Mouse (Mus musculus) stomach, embryonic 15.5 days (tissue): ENCODE data around the gene Cysrt1. TPM values are rescaled to one million over a fixed set of nuclear protein-coding genes. Genes with fewer than 3 reads are reported as not detected.

ENCODE experiments used
- ATAC-seq: fragments of 200-750 bp; cut with Nextera tagmentation; 2 replicates; pipeline ENCODE4 v1.8.0; 2017; ENCODE audit warnings: low read depth, moderate number of reproducible peaks, moderate TSS enrichment; ENCODE audit not compliant: insufficient read depth, low FRiP score
- H3K27ac ChIP-seq: fragments of 300-500 bp; sonication (generic); 2 replicates; pipeline ENCODE4 v1.5.1; 2015; ENCODE audit warnings: mild to moderate bottlenecking, inconsistent platforms
- H3K27me3 ChIP-seq: fragments of 300-500 bp; sonication (generic); replicated peaks from 2 replicates; pipeline ENCODE4 v1.6.1; 2015; ENCODE audit warnings: inconsistent platforms
- H3K36me3 ChIP-seq: fragments of 300-500 bp; sonication (generic); 2 replicates; pipeline ENCODE4 v1.6.1; 2015; ENCODE audit warnings: inconsistent platforms
- H3K4me1 ChIP-seq: fragments of 300-500 bp; sonication (generic); 2 replicates; pipeline ENCODE4 v1.6.1; 2015; ENCODE audit warnings: inconsistent platforms
- H3K4me2 ChIP-seq: fragments of 300-500 bp; sonication (generic); 2 replicates; pipeline ENCODE4 v1.6.1; 2015; ENCODE audit warnings: mild to moderate bottlenecking, inconsistent platforms
- H3K4me3 ChIP-seq: fragments of 300-500 bp; sonication (generic); replicated peaks from 2 replicates; pipeline ENCODE4 v1.5.1; 2015; ENCODE audit warnings: inconsistent platforms
- H3K9ac ChIP-seq: fragments of 300-500 bp; sonication (generic); 2 replicates; pipeline ENCODE4 v1.6.1; 2015; ENCODE audit warnings: inconsistent platforms
- H3K9me3 ChIP-seq: fragments of 300-500 bp; sonication (generic); 2 replicates; pipeline ENCODE4 v1.6.1; 2016; ENCODE audit warnings: inconsistent platforms
- WGBS: fragments of 180-500 bp; shearing (Covaris S2); methylation state at CpG from one replicate; pipeline ENCODE4 v1.1.7; 2015; 5-methylcytosine and 5-hydroxymethylcytosine counted together
- polyA plus RNA-seq: library from polyadenylated mRNA; unstranded; fragments of >200 nt; fragmentation: Nextera tagmentation; extraction: Ambion mirVana; gene quantifications from 2 replicates; pipeline ENCODE4 v1.2.1, GENCODE M21; 2015

Gene Cysrt1
- polyA plus RNA-seq, 1 experiment from 2014 or later, result 22.2 TPM

DNA sequence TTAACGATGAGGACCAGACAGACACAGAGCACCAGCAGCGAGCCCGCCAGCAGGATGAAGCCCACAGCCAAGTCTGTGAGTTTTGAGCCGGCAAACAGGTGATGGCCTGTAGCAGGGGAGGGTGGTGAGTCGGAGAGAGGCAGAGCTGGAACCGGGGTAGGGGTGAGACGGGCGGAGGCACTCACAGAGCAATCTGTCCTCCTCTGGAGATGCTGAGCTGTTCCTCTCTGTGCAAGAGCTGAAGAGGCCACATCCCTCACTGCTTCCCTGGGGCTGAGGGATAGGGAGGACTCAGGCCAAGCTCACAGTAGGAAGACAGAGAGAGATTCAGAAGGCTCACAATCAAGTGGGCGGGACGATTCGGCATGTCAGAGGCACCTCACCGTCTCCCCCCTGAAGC lies 11.2 kb downstream of the Cysrt1 start:
- no peaks in the 10 kb centered on the region for H3K9me3 ChIP-seq
- no peak overlapping the region for H3K4me2 ChIP-seq
- no peak for ATAC-seq
- H3K4me3 ChIP-seq, result no peak overlapping the region
- H3K36me3 ChIP-seq, result no peaks in the 10 kb centered on the region
- H3K27me3 ChIP-seq, result no peaks in the 10 kb centered on the region
- 55% methylated on average over 12 of the region's 12 CpGs for WGBS
- H3K27ac ChIP-seq, result no peak overlapping the region
- no peak overlapping the region for H3K9ac ChIP-seq
- peaks cover 4% of the 10 kb centered on the region; the same call in 1 of the 2 replicates for H3K4me1 ChIP-seq

DNA sequence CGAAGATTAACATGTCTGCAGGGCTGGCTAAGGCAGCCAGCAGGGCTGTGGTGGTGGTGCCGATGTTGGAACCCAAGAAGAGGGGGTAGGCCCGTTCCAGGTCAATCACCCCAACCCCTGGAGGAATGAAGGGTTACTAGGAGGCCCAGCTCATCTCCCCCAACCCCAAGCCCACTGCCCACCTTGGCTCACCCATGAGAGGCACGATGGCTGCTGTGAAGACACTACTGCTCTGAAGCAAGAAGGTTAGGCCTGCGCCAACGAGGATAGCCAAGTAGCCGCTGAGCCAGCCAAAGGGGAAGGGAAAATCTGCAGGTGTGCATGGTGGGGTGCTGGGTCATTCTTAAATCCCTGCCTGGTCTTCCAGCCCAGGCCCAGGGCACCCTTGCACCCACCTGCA lies 11.7 kb downstream of the Cysrt1 start:
- Histone ChIP-seq H3K9ac (no peak overlapping the region), H3K4me2 (no peak overlapping the region), H3K27ac (no peak overlapping the region), H3K36me3 (no peaks in the 10 kb centered on the region), H3K4me1 (peaks cover 7% of the 10 kb centered on the region), H3K9me3 (no peaks in the 10 kb centered on the region), H3K27me3 (no peaks in the 10 kb centered on the region), H3K4me3 (no peak overlapping the region)
- no peak for ATAC-seq
- 89% methylated on average over 7 of the region's 7 CpGs for WGBS

- Histone ChIP-seq H3K4me2 (no peak overlapping the region), H3K27me3 (no peaks in the 10 kb centered on the region), H3K4me3 (no peak overlapping the region), H3K36me3 (no peaks in the 10 kb centered on the region), H3K9ac (no peak overlapping the region), H3K9me3 (no peaks in the 10 kb centered on the region), H3K4me1 (peaks cover 8% of the 10 kb centered on the region), H3K27ac (no peak overlapping the region)
- WGBS, result 79% methylated on average over 5 of the region's 5 CpGs
- ATAC-seq, result no peak
Measured at GRCm38 (mm10) chr2:25229582-25229981, 12.7 kb downstream of the Cysrt1 start.

DNA sequence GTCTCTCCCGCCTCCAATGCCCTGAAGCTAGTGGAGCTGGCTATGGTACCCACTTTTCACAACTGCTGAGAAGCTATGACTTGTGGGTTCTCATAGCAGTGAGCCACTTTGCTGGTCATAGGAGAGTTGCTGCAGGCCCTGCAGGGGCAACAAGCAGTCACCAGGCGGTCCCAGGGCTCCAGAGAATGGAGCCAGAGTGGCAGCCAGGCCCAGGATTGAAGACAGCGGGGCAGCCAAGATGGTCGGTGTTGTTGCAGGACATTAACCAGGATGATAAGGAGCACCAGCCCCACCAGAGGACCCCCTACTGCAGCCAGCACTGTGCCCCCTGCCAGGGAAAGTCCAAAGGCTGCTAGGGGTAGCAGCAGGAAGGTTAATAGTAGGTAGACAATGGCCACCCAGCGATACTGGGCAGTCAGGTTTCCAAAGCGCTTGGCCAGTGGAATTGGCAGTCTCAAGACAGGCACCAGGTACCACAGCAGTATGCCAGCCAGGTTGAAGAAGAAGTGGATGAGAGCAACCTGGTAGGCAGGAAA lies 13.2 kb downstream of the Cysrt1 start:
- Histone ChIP-seq H3K9me3 (no peaks in the 10 kb centered on the region), H3K27me3 (no peaks in the 10 kb centered on the region), H3K4me1 (peaks cover 8% of the 10 kb centered on the region), H3K36me3 (no peaks in the 10 kb centered on the region), H3K27ac (peak overlapping the region; percentile 75; the same call in 1 of the 2 replicates), H3K4me3 (no peak overlapping the region), H3K9ac (no peak overlapping the region; the same call in 1 of the 2 replicates), H3K4me2 (peak overlapping the region; percentile 48)
- ATAC-seq, result no peak
- WGBS, result 70% methylated on average over 6 of the region's 6 CpGs

DNA sequence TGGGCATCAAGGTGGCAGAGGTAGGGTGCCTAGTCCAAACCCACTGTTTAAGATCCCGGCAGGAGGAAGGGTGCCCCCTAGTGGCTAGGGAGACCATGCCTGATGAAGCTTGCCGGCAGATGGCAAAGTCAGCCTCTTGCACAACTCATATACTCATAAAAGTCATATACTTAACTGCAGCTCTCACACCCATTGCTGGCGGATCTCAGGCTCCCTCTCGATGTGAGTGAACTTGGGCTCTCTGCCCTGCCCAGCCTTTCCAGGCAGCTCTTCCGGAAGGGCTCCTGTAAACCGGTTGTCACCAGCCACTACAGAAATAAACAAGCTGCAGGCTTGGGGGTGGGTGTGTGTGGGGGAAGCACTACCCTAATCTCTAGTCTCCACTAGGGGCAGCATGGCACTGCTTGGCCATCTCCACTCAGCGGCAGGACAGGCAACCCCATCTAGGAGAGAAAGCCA lies 13.8 kb downstream of the Cysrt1 start:
- peaks cover 12% of the 10 kb centered on the region for H3K4me1 ChIP-seq
- H3K9ac ChIP-seq, result no peak overlapping the region; the same call in 1 of the 2 replicates
- H3K4me3 ChIP-seq, result peak overlapping the region; percentile 26; the same call in 1 of the 2 replicates
- no peaks in the 10 kb centered on the region for H3K27me3 ChIP-seq
- peak overlapping the region; percentile 75; the same call in 1 of the 2 replicates for H3K27ac ChIP-seq
- peak overlapping the region; percentile 48 for H3K4me2 ChIP-seq
- H3K36me3 ChIP-seq, result no peaks in the 10 kb centered on the region
- WGBS, result under 1% methylated on average over 7 of the region's 7 CpGs
- H3K9me3 ChIP-seq, result no peaks in the 10 kb centered on the region
- 0 out of 2 replicates have a peak, but pooled peaks have one; percentile 2 for ATAC-seq

DNA sequence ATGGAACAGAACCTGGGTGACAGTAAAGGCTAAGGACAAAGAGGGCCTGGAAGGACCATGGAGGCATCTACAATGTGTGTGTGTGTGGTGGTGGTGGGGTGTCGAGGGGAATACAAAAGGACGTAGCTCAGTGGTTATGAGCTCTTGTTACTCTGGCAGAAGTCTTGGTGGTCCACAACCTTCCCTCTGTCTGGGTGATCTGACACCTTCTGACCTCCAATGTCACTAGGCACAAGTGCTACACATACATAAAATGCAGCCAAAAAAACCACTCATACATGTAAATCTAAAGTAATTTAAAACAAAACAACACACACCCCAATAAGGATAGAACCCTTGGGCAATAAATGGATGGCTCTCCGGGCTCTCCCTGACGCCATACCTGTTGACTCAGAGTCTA lies 14.8 kb downstream of the Cysrt1 start:
- H3K27ac ChIP-seq, result no peak overlapping the region
- 91% methylated on average over 4 of the region's 4 CpGs for WGBS

GRCm38 (mm10) chr2:25226864-25227263 lies 15.4 kb downstream of the Cysrt1 start:
- no peak overlapping the region for H3K4me2 ChIP-seq
- H3K9ac ChIP-seq, result no peak overlapping the region
- H3K36me3 ChIP-seq, result no peaks in the 10 kb centered on the region
- H3K4me1 ChIP-seq, result peaks cover 16% of the 10 kb centered on the region
- H3K27me3 ChIP-seq, result no peaks in the 10 kb centered on the region
- H3K27ac ChIP-seq, result no peak overlapping the region
- no peak overlapping the region for H3K4me3 ChIP-seq
- no peaks in the 10 kb centered on the region for H3K9me3 ChIP-seq
- 81% methylated on average over 5 of the region's 5 CpGs for WGBS
- no peak for ATAC-seq

More for the DNA sequence above, 14.8 kb downstream of the Cysrt1 start:
- Histone ChIP-seq H3K4me1 (peaks cover 16% of the 10 kb centered on the region), H3K9me3 (no peaks in the 10 kb centered on the region), H3K27me3 (no peaks in the 10 kb centered on the region), H3K9ac (no peak overlapping the region), H3K36me3 (no peaks in the 10 kb centered on the region), H3K4me3 (no peak overlapping the region), H3K4me2 (no peak overlapping the region)
- no peak for ATAC-seq

DNA sequence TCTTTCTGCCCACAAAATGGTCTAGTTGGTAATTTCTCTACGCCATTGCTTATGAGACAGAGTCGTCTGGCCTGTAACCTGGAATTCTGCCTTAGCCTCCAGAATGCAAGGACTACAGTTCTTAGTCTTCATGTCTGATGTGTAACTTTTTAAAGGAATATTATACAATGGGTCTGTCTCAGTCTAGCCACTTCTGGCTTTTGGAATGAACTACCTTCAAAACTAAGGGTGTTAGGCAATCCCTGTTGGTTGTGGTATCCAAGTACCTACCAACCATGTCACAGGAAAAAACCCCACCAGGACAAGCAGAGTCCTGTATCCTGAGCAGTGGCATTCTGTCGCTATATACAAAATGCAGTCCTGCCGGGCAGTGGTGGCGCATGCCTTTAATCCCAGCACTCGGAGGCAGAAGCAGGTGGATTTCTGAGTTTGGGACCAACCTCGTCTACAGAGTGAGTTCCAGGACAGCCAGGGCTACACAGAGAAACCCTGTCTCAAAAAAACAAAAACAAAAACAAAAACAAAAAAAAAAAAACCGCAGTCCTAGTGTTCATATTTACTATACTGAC lies 16.4 kb downstream of the Cysrt1 start:
- Histone ChIP-seq H3K4me1 (peaks cover 16% of the 10 kb centered on the region), H3K9me3 (no peaks in the 10 kb centered on the region), H3K4me2 (peak overlapping the region; percentile 51), H3K9ac (no peak overlapping the region), H3K4me3 (peak overlapping the region; percentile 54), H3K27ac (peak overlapping the region; percentile 99), H3K27me3 (no peaks in the 10 kb centered on the region), H3K36me3 (no peaks in the 10 kb centered on the region)
- no peak for ATAC-seq
- 74% methylated on average over 8 of the region's 8 CpGs for WGBS

DNA sequence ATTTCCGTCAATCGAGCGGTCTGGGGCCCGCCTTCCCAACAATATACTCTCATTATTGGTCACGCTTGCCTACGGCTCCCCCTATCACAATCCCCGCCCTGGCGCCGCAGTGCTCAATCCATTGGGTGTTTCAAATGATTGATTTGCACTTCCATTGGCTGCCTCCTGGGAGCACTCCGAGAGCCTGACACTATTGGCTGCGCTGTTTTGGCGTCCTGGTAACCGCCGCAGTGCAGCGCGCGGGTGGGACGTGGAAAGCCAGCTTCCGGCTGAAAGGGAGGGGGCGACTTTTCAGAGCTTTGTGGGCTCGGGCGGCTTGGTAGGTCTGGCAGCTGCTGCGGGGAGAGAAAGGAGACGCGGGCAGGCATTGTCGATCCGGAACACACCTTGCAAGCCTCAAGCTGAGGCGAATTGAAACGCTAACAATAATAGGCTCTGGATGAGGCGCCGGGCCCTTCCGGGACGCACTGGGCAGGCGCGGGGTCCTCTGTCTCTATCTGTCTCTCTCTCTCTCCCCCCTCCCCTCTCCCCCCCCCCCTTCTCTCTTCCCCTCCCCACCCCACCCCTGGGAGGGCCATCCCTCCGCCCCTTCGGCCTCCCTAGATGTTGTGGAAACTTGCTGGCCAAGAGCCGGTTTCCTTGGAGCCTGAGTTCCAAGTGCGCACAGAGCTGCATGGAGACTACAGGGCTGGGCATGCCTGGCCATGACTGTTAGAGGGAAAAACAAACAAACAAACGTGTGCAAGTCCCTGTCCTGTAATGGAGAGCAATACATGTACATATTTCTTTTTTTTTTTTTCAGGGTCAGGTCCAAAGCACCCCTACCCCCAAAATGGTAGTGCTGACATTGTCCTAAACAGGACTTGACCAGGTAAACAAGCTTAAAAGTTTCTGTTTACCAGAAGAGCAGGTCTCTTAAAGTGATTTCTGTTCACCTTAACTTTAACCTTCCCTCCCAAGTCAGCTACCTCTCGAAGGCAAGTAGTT lies 17.2 kb downstream of the Cysrt1 start:
- Histone ChIP-seq H3K27ac (peak overlapping the region; percentile 99), H3K4me2 (peak overlapping the region; percentile 51), H3K9ac (no peak overlapping the region), H3K4me1 (peaks cover 16% of the 10 kb centered on the region), H3K36me3 (no peaks in the 10 kb centered on the region), H3K4me3 (peak overlapping the region; percentile 93), H3K27me3 (no peaks in the 10 kb centered on the region), H3K9me3 (no peaks in the 10 kb centered on the region)
- WGBS, result 1% methylated on average over 41 of the region's 41 CpGs
- peak; percentile 95 for ATAC-seq

- H3K27ac ChIP-seq, result peak within 1 kb of the TSS; percentile 99
- H3K4me2 ChIP-seq, result peak within 1 kb of the TSS; percentile 90
- peaks cover 16% of the 10 kb centered on the region for H3K4me1 ChIP-seq
- ATAC-seq, result no peak
- no peaks in the 10 kb centered on the region for H3K27me3 ChIP-seq
- WGBS, result under 1% methylated on average over 17 of the region's 17 CpGs
- H3K9ac ChIP-seq, result peak within 1 kb of the TSS; percentile 92
- H3K9me3 ChIP-seq, result no peaks in the 10 kb centered on the region
- H3K36me3 ChIP-seq, result no peaks in the 10 kb centered on the region
- peak within 1 kb of the TSS; percentile 93 for H3K4me3 ChIP-seq
Measured at GRCm38 (mm10) chr2:25224492-25224765, 17.8 kb downstream of the Cysrt1 start, which contains the start of gene Tubb4b. Gene Tubb4b (minus strand): TSS chr2:25224702.

DNA sequence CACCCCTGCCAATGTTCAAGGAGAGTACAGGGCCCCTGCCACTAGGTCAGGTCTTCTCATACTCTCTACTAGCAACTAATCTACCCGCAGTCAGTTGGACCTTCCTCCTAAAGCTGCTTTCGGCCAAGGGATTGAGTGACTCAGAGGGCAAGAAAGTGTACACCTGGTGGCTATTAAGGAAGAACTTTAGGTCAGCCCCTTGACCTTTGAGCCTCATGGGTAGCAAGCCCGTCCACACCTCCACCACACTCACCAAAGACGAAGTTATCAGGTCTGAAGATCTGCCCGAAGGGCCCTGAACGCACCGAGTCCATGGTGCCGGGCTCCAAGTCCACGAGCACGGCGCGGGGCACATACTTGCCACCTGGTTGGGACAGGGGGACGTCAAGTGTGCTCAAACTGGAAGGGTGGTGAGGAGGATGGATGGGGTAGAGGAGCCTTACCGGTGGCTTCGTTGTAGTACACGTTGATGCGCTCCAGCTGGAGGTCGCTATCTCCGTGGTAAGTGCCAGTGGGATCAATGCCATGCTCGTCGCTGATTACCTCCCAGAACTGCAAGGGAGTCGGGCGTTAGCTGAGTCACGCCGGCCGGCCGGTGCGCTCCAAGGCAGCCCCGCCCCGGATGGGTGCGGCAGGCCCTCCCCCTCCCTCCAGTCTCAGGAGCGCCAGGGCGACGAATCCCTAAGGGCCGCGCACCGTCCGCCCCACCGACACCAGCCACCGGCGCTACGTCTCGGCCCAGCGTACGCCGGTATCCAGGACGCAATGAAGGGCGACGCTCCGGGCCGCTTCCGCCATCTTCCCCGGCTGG lies 18.4 kb downstream of the Cysrt1 start:
- Histone ChIP-seq H3K4me2 (peak overlapping the region; percentile 90), H3K9me3 (no peaks in the 10 kb centered on the region), H3K4me1 (peaks cover 16% of the 10 kb centered on the region), H3K27ac (peak overlapping the region; percentile 99), H3K36me3 (no peaks in the 10 kb centered on the region), H3K9ac (peak overlapping the region; percentile 92), H3K4me3 (peak overlapping the region; percentile 93), H3K27me3 (no peaks in the 10 kb centered on the region)
- ATAC-seq, result peak; percentile 61
- 1% methylated on average over 53 of the region's 53 CpGs for WGBS
